Mouse (Mus musculus): ENCODE measurements at regions not wholly inside any gene's neighbourhood (a gene's known extent, or its start where the extent isn't known, plus 50 kb on each side); places are given as distances from the start of the nearest gene placed in this dataset.

- no peak for DNase-seq
Measured at GRCm38 (mm10) chr8:101697948-101698347, 1087.5 kb downstream of the Cdh11 start.

GRCm38 (mm10) chr8:101690901-101691300, 1094.5 kb downstream of the Cdh11 start:
- no peak for DNase-seq

DNA sequence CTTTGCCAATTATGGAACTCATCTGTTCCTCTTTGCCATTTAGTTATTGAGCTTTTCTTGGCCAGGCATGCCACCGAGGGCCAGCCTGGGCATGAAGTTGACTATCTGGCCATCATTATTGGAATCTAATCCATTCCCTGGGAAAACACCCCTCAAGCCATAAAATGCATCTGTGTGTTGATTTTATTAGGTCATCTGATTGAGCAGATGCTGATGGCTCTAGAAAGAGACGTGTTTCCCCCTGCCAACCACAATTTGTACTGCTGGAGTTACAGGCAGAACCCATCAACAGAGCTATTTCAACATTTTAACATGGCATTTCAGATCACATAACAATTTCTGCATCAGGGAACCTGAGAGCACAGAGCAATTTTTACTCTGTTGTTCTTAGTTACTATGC, 1116.5 kb downstream of the Cdh11 start:
- DNase-seq, result no peak

DNA sequence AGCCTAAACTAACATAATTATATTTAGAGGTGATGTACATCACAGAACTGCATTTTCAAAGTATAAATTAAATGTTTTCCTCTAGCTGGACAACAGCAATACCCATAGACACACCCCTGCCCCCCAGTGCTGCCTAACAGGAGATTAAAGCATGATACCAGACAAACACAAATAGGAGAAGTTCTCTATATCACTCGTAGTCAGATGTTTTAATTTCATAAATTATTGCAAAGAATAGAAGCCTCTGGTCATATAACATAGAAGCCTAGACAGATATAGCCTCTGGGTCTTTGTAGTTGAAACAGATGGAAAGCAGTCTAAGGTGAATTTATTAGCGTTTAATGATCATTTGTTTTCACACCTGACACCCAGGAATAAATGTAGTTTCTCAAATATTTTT, 1122.6 kb downstream of the Cdh11 start:
- no peak for DNase-seq

- no peak for DNase-seq
Measured at GRCm38 (mm10) chr8:101655292-101655691, 1130.2 kb downstream of the Cdh11 start.

- DNase-seq, result peak; percentile 59
Measured at GRCm38 (mm10) chr8:101628816-101629215, 1156.6 kb downstream of the Cdh11 start.

DNA sequence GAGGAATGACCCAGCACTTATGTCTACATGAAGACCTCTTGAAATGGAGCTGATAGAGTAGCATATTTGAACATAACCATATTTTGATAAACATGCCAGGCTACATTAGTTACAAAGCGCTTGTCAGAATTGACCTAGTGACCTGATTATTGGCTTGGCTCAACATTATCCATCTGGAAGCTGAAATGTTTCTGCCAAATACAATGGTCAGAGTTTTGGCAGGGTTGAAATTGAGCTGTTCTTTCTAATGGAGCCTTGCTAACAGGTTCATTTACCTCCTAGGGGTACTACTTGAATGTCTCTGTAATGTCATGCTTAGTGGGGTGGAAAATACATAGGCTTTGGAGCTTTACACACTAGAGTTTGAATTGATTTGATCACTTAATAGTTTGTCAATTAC, 1163.5 kb downstream of the Cdh11 start:
- no peak for DNase-seq

DNA sequence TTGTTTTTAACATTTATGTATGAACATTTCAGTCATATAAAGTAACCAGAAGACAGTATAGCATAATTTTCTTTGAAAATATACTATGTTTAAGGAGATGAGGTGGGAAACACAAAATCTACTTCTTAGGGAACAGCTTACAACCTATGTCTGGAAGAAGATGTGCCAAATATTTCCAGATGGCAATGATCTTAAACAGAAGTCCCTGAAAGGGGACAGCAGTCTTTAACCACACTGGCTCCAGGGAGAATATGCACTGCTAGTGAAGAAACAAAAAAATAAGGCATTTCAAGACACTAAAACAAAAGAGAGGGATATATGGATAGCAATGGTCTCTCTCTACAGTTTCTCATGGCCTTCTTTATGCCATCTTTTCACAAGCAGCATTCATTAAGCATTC, 1194.3 kb downstream of the Cdh11 start:
- DNase-seq, result no peak

DNA sequence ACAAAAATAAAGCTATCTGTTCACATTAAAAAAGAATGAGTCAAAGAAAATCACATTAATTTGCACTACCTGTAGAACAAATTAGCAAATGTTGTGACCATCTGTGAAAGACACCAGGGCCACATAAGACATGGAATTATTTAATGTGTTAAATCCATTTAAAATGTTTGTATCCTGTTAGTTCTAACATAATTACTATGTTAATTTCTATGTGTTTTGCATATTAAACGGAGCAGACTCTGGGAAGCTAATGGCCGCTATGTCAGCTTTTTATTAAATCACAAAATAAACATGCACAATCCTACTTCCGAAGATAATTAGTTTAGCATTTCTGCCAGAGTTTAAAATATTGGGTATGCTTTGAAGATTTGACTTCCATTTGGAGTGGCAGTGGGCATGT, 1194.8 kb downstream of the Cdh11 start:
- DNase-seq, result no peak

DNA sequence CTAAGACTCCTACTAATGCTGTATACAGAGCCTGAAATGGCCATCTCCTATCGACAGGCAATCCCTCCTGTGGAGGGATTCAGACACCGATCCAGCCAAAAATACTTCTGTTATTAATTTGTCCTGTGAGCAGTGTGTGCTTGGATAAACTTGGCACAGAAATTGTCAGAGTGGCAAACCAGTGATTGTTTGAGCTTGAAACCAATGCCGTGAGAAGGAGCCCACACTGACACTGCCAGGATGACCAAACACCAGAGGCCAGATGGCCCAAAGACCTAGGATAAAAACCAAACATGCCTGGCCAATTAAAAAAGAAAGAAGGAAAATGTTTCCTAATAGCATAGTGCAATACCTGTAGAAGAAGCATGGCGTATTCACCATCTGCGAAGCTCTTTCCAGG, 1221.0 kb downstream of the Cdh11 start:
- DNase-seq, result no peak

- DNase-seq, result no peak
Measured at GRCm38 (mm10) chr8:101522758-101523157, 1262.7 kb downstream of the Cdh11 start.

- no peak for DNase-seq
Measured at GRCm38 (mm10) chr8:101478554-101479314, 1306.7 kb downstream of the Cdh11 start.

DNA sequence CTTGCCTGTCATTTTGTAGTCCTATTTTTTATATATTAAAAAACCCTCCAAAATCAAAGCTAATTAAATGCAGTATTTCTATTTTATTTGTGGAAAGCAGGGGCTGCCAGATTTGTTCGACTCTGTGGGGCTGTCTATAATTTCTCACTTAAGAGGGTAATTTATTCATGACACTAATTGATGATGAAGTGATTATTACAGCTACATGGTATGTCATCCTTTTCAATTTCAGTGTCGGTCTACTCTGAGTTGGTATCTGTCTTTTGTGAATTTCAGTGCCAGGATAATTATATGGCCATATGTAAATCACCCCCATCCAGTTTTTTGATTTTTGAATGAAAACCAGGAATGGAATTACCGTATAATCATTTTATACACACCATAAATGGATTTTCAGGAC, 1319.1 kb downstream of the Cdh11 start:
- DNase-seq, result no peak

DNA sequence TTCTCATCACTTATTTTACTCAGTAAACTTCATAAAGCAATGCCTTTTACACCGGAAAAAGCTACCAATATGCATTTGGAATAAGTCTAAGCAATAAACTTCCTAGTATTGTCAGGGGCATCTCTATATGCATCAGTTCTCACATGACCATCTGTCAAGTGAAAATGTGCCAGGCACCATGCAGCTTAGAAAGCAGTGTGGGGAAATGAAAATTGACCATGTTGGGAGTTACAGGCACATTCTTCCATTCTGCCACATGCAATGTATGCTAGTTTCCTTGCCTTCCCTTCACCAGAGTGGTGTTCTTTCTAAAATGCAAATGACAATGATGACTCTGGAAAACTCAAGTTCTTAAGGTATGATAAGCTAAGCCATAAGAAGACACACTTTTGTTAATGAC, 1322.9 kb downstream of the Cdh11 start:
- no peak for DNase-seq

DNA sequence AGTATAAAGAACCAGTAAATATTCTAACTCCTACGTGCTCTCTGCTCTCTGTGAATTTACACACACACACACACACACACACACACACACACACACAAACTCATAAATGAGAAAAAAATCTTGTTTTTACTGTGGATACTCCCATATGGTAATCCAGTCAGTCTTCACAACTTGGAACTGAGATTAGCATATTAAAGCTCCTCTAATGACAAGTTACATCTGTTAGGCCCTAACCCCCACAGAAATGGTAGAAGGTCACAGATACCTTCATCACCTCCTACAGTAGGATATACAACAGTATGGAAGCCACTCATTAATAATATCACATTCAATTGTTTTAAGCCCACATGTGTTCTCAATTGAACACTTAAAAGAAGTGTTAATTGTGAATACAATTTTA, 1340.7 kb downstream of the Cdh11 start:
- DNase-seq, result no peak

DNA sequence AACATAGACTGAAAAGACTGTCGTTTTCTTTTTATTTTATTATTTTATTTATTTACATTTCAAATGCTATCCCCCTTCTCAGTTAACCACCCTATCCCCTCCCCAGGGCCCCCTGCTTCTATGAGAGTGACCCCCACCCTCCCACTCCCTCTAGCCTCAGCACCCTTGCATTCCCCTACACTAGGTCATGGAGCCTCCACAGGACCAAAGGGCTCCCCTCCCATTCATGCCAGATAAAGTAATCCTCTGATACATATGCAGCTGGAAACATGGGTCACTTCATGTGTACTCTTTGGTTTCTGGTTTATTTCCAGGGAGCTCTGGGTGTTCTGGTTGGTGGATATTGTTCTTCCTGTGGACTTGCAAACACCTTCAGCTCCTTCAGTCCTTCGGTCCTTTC, 1342.9 kb downstream of the Cdh11 start:
- DNase-seq, result no peak

GRCm38 (mm10) chr8:101435691-101436090, 1349.8 kb downstream of the Cdh11 start:
- DNase-seq, result peak; percentile 1
